Mouse (Mus musculus) embryo, embryonic 10.5 days (tissue): Measurements from ENCODE around the gene Cdk5rap3.

Source experiments
- DNase-seq: peaks from one replicate; pipeline ENCODE4 v3.0.0-alpha.2; 2015; ENCODE audit warnings: low spot score

Cdk5rap3 gene

GRCm38 (mm10) chr11:96933562-96934276 lies 17.4 kb upstream of the Cdk5rap3 start:
- DNase-seq = no peak

GRCm38 (mm10) chr11:96931327-96932062 lies 15.2 kb upstream of the Cdk5rap3 start:
- no peak for DNase-seq

GRCm38 (mm10) chr11:96929766-96930331 lies 13.6 kb upstream of the Cdk5rap3 start:
- DNase-seq = no peak

GRCm38 (mm10) chr11:96929096-96929765 lies 12.9 kb upstream of the Cdk5rap3 start:
- DNase-seq = peak; percentile 9

- DNase-seq = peak; percentile 7
Measured at GRCm38 (mm10) chr11:96928691-96929090, 12.4 kb upstream of the Cdk5rap3 start.

GRCm38 (mm10) chr11:96928088-96928487 lies 11.8 kb upstream of the Cdk5rap3 start, which contains the start of gene Prr15l:
Gene Prr15l, plus strand, starts transcription at chr11:96928104.
- DNase-seq = no peak

GRCm38 (mm10) chr11:96926587-96926986 lies 10.3 kb upstream of the Cdk5rap3 start:
- no peak for DNase-seq

GRCm38 (mm10) chr11:96925469-96926148 lies 9.3 kb upstream of the Cdk5rap3 start:
- DNase-seq = no peak

GRCm38 (mm10) chr11:96924861-96925260 lies 8.6 kb upstream of the Cdk5rap3 start:
- DNase-seq = no peak

- no peak for DNase-seq
Measured at GRCm38 (mm10) chr11:96919003-96919402, 2.7 kb upstream of the Cdk5rap3 start.

GRCm38 (mm10) chr11:96917415-96917814 lies 1.1 kb upstream of the Cdk5rap3 start:
- DNase-seq = no peak

- no peak for DNase-seq
Measured at GRCm38 (mm10) chr11:96916885-96917396, 645 bp upstream of the Cdk5rap3 start.

GRCm38 (mm10) chr11:96912682-96913081 lies 3.6 kb downstream of the Cdk5rap3 start:
- DNase-seq = no peak

GRCm38 (mm10) chr11:96910003-96910402 lies 6.3 kb downstream of the Cdk5rap3 start:
- peak; percentile 96 for DNase-seq

- no peak for DNase-seq
Measured at GRCm38 (mm10) chr11:96908594-96908993, 7.7 kb downstream of the Cdk5rap3 start.

- DNase-seq = peak; percentile 67
Measured at GRCm38 (mm10) chr11:96906431-96907161, 9.7 kb downstream of the Cdk5rap3 start.

GRCm38 (mm10) chr11:96902639-96903635 lies 13.4 kb downstream of the Cdk5rap3 start:
- peak; percentile 87 for DNase-seq

- DNase-seq = no peak
Measured at GRCm38 (mm10) chr11:96901332-96901731, 15.0 kb downstream of the Cdk5rap3 start.

- peak; percentile 96 for DNase-seq
Measured at GRCm38 (mm10) chr11:96899449-96900306, 16.6 kb downstream of the Cdk5rap3 start.
